Mouse (Mus musculus): Measurements from ENCODE around the gene Smarcd3.

Smarcd3 gene

DNA sequence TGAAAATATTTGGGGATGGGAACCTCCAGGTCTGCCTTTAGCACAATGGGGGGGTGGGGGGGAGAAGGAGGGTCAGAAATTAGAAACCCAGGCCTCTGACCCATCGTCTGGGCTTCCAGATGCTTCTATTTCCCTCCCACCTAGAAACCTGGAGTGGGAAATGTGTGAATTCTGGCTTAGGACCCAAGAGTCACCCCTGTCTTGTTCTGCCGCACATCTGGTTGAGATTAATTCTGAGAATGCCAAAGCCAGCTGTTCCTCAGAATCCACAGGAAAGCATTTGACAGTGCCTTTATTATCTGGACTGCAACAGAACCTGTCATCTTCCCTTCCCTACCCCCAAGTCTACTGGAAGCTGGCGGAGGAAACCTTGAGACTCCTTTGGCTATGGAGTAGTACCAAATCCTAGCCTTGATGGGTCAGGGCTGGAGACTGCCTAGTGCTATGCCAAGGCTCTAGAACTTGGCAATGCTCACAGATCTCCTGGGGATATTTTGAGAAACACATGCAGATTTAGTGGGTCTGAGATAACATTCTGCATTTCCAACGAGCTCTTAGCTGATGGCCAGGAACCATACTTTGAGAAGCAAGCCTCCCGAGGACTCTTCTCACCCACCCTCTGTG is 70.5 kb downstream of the Smarcd3 start:
- no peak for DNase-seq (ENCODE audit: low spot score)

- DNase-seq (ENCODE audit: low spot score): no peak
Observed at GRCm38 (mm10) chr5:24551317-24551688, 72.9 kb downstream of the Smarcd3 start.

- DNase-seq (ENCODE audit: low spot score): no peak
Observed at GRCm38 (mm10) chr5:24550598-24551316, 73.5 kb downstream of the Smarcd3 start.

GRCm38 (mm10) chr5:24542643-24543042 is 81.6 kb downstream of the Smarcd3 start:
- DNase-seq (ENCODE audit: low spot score): no peak

GRCm38 (mm10) chr5:24541144-24541569 is 83.1 kb downstream of the Smarcd3 start:
- no peak for DNase-seq (ENCODE audit: low spot score)

All from T-cell, adult 2 months (primary cell).